Mouse (Mus musculus) liver, postnatal 0 days (tissue): ENCODE measurements around the gene Il18rap. TPM values are rescaled to one million over a fixed set of nuclear protein-coding genes. Genes with fewer than 3 reads are reported as not detected.
"Not testable (repeated sequence)": the region's sequence is repeated elsewhere in the genome, so short reads cannot be mapped to it uniquely, and the experiment has no call there.

Source experiments
- ATAC-seq: fragments of 200-750 bp; cut with Nextera tagmentation; 2 replicates; pipeline ENCODE4 v1.8.0; 2017; ENCODE audit warnings: mild to moderate bottlenecking, moderate library complexity
- DNase-seq: peaks from one replicate; pipeline ENCODE4 v3.0.0-alpha.2; 2016
- H3K27ac ChIP-seq: fragments of 300-500 bp; sonication (generic); 2 replicates; pipeline ENCODE4 v1.5.1; 2014; ENCODE audit warnings: antibody characterized with exemption, moderate library complexity, mild to moderate bottlenecking, low read depth
- H3K27me3 ChIP-seq: fragments of 300-500 bp; sonication (generic); 2 replicates; pipeline ENCODE4 v1.6.1; 2014; ENCODE audit warnings: low read length, control low read depth, mixed read lengths; ENCODE audit not compliant: insufficient read depth
- H3K36me3 ChIP-seq: fragments of 300-500 bp; sonication (generic); replicated peaks from 2 replicates; pipeline ENCODE4 v1.6.1; 2014; ENCODE audit warnings: mild to moderate bottlenecking, control low read depth, low read length, moderate library complexity, mixed read lengths; ENCODE audit not compliant: insufficient read depth
- H3K4me1 ChIP-seq: fragments of 300-500 bp; sonication (generic); 2 replicates; pipeline ENCODE4 v1.6.1; 2014; ENCODE audit warnings: antibody characterized with exemption, mild to moderate bottlenecking, control low read depth; ENCODE audit not compliant: insufficient read depth
- H3K4me2 ChIP-seq: fragments of 300-500 bp; sonication (generic); 2 replicates; pipeline ENCODE4 v1.6.1; 2014; ENCODE audit warnings: low read depth, mild to moderate bottlenecking, low read length, moderate library complexity, mixed read lengths
- H3K4me3 ChIP-seq: fragments of 300-500 bp; sonication (generic); 2 replicates; pipeline ENCODE4 v1.5.1; 2014; ENCODE audit warnings: low read depth, low read length
- H3K9ac ChIP-seq: fragments of 300-500 bp; sonication (generic); replicated peaks from 2 replicates; pipeline ENCODE4 v1.6.1; 2014; ENCODE audit warnings: mild to moderate bottlenecking, moderate library complexity
- H3K9me3 ChIP-seq: fragments of 300-500 bp; sonication (generic); 2 replicates; pipeline ENCODE4 v1.6.1; 2016; ENCODE audit warnings: mild to moderate bottlenecking, control low read depth, low read length, mixed read lengths
- CTCF ChIP-seq: sonication (generic); IDR thresholded peaks from 2 replicates; pipeline ENCODE4 v1.5.1; 2016; ENCODE audit warnings: antibody characterized with exemption, low read depth
- EP300 ChIP-seq: IDR thresholded peaks from 2 replicates; pipeline ENCODE4 v1.6.1; 2016; ENCODE audit warnings: antibody characterized with exemption, low read depth, mild to moderate bottlenecking
- WGBS: fragments of 180-500 bp; shearing (Covaris S2); extraction: QIAGEN DNeasy Blood & Tissue Kit; methylation state at CpG from one replicate; pipeline ENCODE4 v1.1.7; 2014; ENCODE audit not compliant: insufficient replicate concordance; 5-methylcytosine and 5-hydroxymethylcytosine counted together
- polyA plus RNA-seq: library from polyadenylated mRNA; unstranded; fragments of >200 nt; fragmentation: Nextera tagmentation; extraction: Ambion mirVana; gene quantifications from 2 replicates; pipeline ENCODE4 v1.2.1, GENCODE M21; 2015

Gene Il18rap
- polyA plus RNA-seq, 1 experiment from 2014 or later = 1.7 TPM

- peak; percentile 29 for DNase-seq
- Histone ChIP-seq H3K36me3 (no peaks in the 10 kb centered on the region), H3K27me3 (0 out of 2 replicates have a peak, but pooled peaks cover 4% of the 10 kb centered on the region), H3K4me1 (no peaks in the 10 kb centered on the region), H3K9ac (no peak within 1 kb of the TSS), H3K4me3 (no peak within 1 kb of the TSS), H3K4me2 (no peak within 1 kb of the TSS), H3K27ac (no peak within 1 kb of the TSS), H3K9me3 (no peaks in the 10 kb centered on the region)
- no peak for ATAC-seq
- WGBS = 11% methylated on average over 7 of the region's 7 CpGs
- TF ChIP-seq EP300 (no peak), CTCF (peak; percentile 79)
These were observed 64.6 kb downstream of the Il18rap start, which contains the start of gene Slc9a4 for GRCm38 (mm10) chr1:40579784-40580183. Slc9a4 (plus strand) TSS chr1:40580081.

GRCm38 (mm10) chr1:40580269-40580668, 65.1 kb downstream of the Il18rap start:
- DNase-seq (no peak), ATAC-seq (no peak)
- Histone ChIP-seq H3K36me3 (no peaks in the 10 kb centered on the region), H3K9me3 (no peaks in the 10 kb centered on the region), H3K9ac (no peak overlapping the region), H3K27ac (no peak overlapping the region), H3K4me1 (no peaks in the 10 kb centered on the region), H3K27me3 (0 out of 2 replicates have a peak, but pooled peaks cover 4% of the 10 kb centered on the region), H3K4me3 (no peak overlapping the region), H3K4me2 (no peak overlapping the region)
- 63% methylated on average over 14 of the region's 14 CpGs for WGBS
- TF ChIP-seq CTCF = no peak

- no peak overlapping the region for H3K27ac ChIP-seq
- no peaks in the 10 kb centered on the region for H3K9me3 ChIP-seq
- no peaks in the 10 kb centered on the region for H3K4me1 ChIP-seq
- H3K27me3 ChIP-seq = no peaks in the 10 kb centered on the region
- WGBS = 88% methylated on average over 5 of the region's 5 CpGs
- no peak overlapping the region for H3K4me2 ChIP-seq
- H3K9ac ChIP-seq = no peak overlapping the region
- H3K4me3 ChIP-seq = no peak overlapping the region
- DNase-seq = no peak
- no peaks in the 10 kb centered on the region for H3K36me3 ChIP-seq
- TF ChIP-seq EP300 (no peak), CTCF (no peak)
- ATAC-seq = no peak
These were observed 71.6 kb downstream of the Il18rap start for GRCm38 (mm10) chr1:40586776-40587175.

GRCm38 (mm10) chr1:40590931-40591330, 75.8 kb downstream of the Il18rap start:
- no peaks in the 10 kb centered on the region for H3K4me1 ChIP-seq
- TF ChIP-seq CTCF = no peak
- no peaks in the 10 kb centered on the region for H3K27me3 ChIP-seq
- H3K27ac ChIP-seq = no peak overlapping the region
- ATAC-seq (no peak), DNase-seq (no peak)
- no peak overlapping the region for H3K4me3 ChIP-seq
- 71% methylated on average over 4 of the region's 4 CpGs for WGBS
- no peak overlapping the region for H3K9ac ChIP-seq
- no peaks in the 10 kb centered on the region for H3K9me3 ChIP-seq
- no peaks in the 10 kb centered on the region for H3K36me3 ChIP-seq
- H3K4me2 ChIP-seq = no peak overlapping the region

- 38% methylated on average over 5 of the region's 5 CpGs for WGBS
- DNase-seq (no peak), ATAC-seq (no peak)
- 0 out of 2 replicates have a peak, but pooled peaks cover 2% of the 10 kb centered on the region for H3K4me1 ChIP-seq
- H3K4me3 ChIP-seq = no peak overlapping the region
- no peak for TF ChIP-seq CTCF
- no peak for TF ChIP-seq EP300
- no peaks in the 10 kb centered on the region for H3K27me3 ChIP-seq
- no peak overlapping the region for H3K4me2 ChIP-seq
- no peak overlapping the region for H3K27ac ChIP-seq
- H3K9ac ChIP-seq = no peak overlapping the region
- H3K9me3 ChIP-seq = no peaks in the 10 kb centered on the region
- no peaks in the 10 kb centered on the region for H3K36me3 ChIP-seq
These were observed 82.7 kb downstream of the Il18rap start for GRCm38 (mm10) chr1:40597822-40598221.

- H3K4me3 ChIP-seq, DNase-seq, ATAC-seq, H3K36me3 ChIP-seq, H3K27ac ChIP-seq, H3K9me3 ChIP-seq, H3K27me3 ChIP-seq, H3K4me2 ChIP-seq, H3K4me1 ChIP-seq, H3K9ac ChIP-seq: not testable (repeated sequence)
- WGBS = 75% methylated on average over 9 of the region's 9 CpGs
These were observed 84.5 kb downstream of the Il18rap start for GRCm38 (mm10) chr1:40599661-40600060.
